Mouse (Mus musculus) spleen, postnatal 4 days (tissue): ENCODE data around the gene Prdm9.

ENCODE experiments used
- DNase-seq, 2 experiments: peaks; one replicate each; pipeline ENCODE4 v3.0.0; 2022; ENCODE audit warnings: low spot score in 2 of 2

Gene Prdm9

GRCm38 (mm10) chr17:15527811-15528136 is 36.4 kb downstream of the Prdm9 start:
- DNase-seq: no peak

- DNase-seq: peak; percentile 94 to 97
Measured at GRCm38 (mm10) chr17:15526986-15527810, 37.0 kb downstream of the Prdm9 start, which contains the start of gene Pdcd2. Gene Pdcd2 (minus strand): TSS chr17:15527301.

GRCm38 (mm10) chr17:15526304-15526703 is 37.9 kb downstream of the Prdm9 start:
- DNase-seq: no peak

- no peak for DNase-seq
Measured at GRCm38 (mm10) chr17:15518766-15519165, 45.4 kb downstream of the Prdm9 start.

- no peak for DNase-seq
Measured at GRCm38 (mm10) chr17:15518186-15518585, 46.0 kb downstream of the Prdm9 start.

- DNase-seq: no peak
Measured at GRCm38 (mm10) chr17:15517776-15518175, 46.4 kb downstream of the Prdm9 start.

GRCm38 (mm10) chr17:15510694-15511093 is 53.5 kb downstream of the Prdm9 start:
- no peak for DNase-seq

- DNase-seq: peak; percentile 95 to 97
Measured at GRCm38 (mm10) chr17:15499656-15500394, 64.3 kb downstream of the Prdm9 start, which contains the start of the genes Psmb1 and Tbp. Gene Psmb1 (minus strand): TSS chr17:15499751. Gene Tbp (plus strand): TSS chr17:15499888.

GRCm38 (mm10) chr17:15498753-15499113 is 65.4 kb downstream of the Prdm9 start:
- no peak for DNase-seq

- peak; percentile 94 to 97 for DNase-seq
Measured at GRCm38 (mm10) chr17:15497882-15498752, 66.0 kb downstream of the Prdm9 start.
